Mouse (Mus musculus): ENCODE measurements at regions not wholly inside any gene's neighbourhood (a gene's known extent, or its start where the extent isn't known, plus 50 kb on each side); places are given as distances from the start of the nearest gene placed in this dataset.

GRCm38 (mm10) chr10:44699988-44700537, 171.8 kb upstream of the Prdm1 start:
- no peak overlapping the region for H3K4me2 ChIP-seq (ENCODE audit: low read depth, low read length)
- H3K4me3 ChIP-seq (ENCODE audit: low read depth, low read length) = no peak overlapping the region
- ATAC-seq (peak; percentile 56), DNase-seq (peak; percentile 26)
- H3K4me1 ChIP-seq (ENCODE audit: insufficient read depth) = peaks cover 21% of the 10 kb centered on the region
- TF ChIP-seq EP300 (IDR thresholded peaks at IDR 0.05; ENCODE audit: low read depth) (no peak), CTCF (IDR thresholded peaks at IDR 0.05; ENCODE audit: low read depth) (no peak)
- no peaks in the 10 kb centered on the region for H3K9me3 ChIP-seq (ENCODE audit: low read length)
- H3K36me3 ChIP-seq (replicated peaks; ENCODE audit: insufficient read depth, low read length) = no peaks in the 10 kb centered on the region
- H3K27ac ChIP-seq (ENCODE audit: low read depth) = peak overlapping the region; percentile 19
- H3K9ac ChIP-seq (replicated peaks) = no peak overlapping the region
- WGBS (ENCODE audit: insufficient replicate concordance) = 62% methylated on average over 11 of the region's 11 CpGs
- H3K27me3 ChIP-seq (ENCODE audit: insufficient read depth, low read length) = no peaks in the 10 kb centered on the region

- ATAC-seq (no peak), DNase-seq (no peak)
- WGBS (ENCODE audit: insufficient replicate concordance) = 45% methylated on average over 2 of the region's 2 CpGs
- Histone ChIP-seq H3K27ac (ENCODE audit: low read depth) (no peak overlapping the region), H3K36me3 (replicated peaks; ENCODE audit: insufficient read depth, low read length) (no peaks in the 10 kb centered on the region), H3K4me1 (ENCODE audit: insufficient read depth) (peaks cover 21% of the 10 kb centered on the region), H3K9me3 (ENCODE audit: low read length) (no peaks in the 10 kb centered on the region), H3K4me3 (ENCODE audit: low read depth, low read length) (no peak overlapping the region), H3K27me3 (ENCODE audit: insufficient read depth, low read length) (no peaks in the 10 kb centered on the region), H3K9ac (replicated peaks) (no peak overlapping the region), H3K4me2 (ENCODE audit: low read depth, low read length) (no peak overlapping the region)
- no peak for TF ChIP-seq EP300 (IDR thresholded peaks at IDR 0.05; ENCODE audit: low read depth)
- no peak for TF ChIP-seq CTCF (IDR thresholded peaks at IDR 0.05; ENCODE audit: low read depth)
Measured at GRCm38 (mm10) chr10:44697966-44698365, 169.7 kb upstream of the Prdm1 start.

DNA sequence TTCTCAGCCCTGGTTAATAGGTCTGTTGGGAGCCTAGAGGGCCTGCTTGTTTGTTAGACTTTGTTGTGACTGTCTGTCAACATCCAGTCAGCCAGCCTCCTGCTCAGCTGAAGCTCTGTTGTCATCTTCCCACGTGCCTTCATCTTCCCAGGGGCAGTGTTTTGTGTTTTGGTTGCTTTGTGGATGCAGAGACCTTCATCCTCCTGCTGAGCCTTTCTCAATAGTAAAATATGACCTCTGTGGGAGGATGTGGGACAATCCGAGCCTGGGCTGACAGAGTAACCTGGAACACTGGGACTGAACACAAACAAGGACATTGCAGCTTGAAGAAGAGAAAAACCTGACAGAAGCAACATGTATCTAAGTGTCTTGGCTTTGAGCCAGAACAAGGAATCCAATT, 168.7 kb upstream of the Prdm1 start:
- Histone ChIP-seq H3K4me3 (ENCODE audit: low read depth, low read length) (no peak overlapping the region), H3K36me3 (replicated peaks; ENCODE audit: insufficient read depth, low read length) (no peaks in the 10 kb centered on the region), H3K27me3 (ENCODE audit: insufficient read depth, low read length) (no peaks in the 10 kb centered on the region), H3K9me3 (ENCODE audit: low read length) (no peaks in the 10 kb centered on the region), H3K27ac (ENCODE audit: low read depth) (peak overlapping the region; percentile 16; the same call in 1 of the 2 replicates), H3K4me2 (ENCODE audit: low read depth, low read length) (no peak overlapping the region), H3K9ac (replicated peaks) (no peak overlapping the region), H3K4me1 (ENCODE audit: insufficient read depth) (peaks cover 13% of the 10 kb centered on the region)
- ATAC-seq (peak; percentile 72), DNase-seq (no peak)
- 48% methylated on average over 2 of the region's 2 CpGs for WGBS (ENCODE audit: insufficient replicate concordance)
- no peak for TF ChIP-seq EP300 (IDR thresholded peaks at IDR 0.05; ENCODE audit: low read depth)
- no peak for TF ChIP-seq CTCF (IDR thresholded peaks at IDR 0.05; ENCODE audit: low read depth)

- H3K4me2 ChIP-seq (ENCODE audit: low read depth, low read length) = peak overlapping the region; percentile 26; the same call in 1 of the 2 replicates
- no peaks in the 10 kb centered on the region for H3K27me3 ChIP-seq (ENCODE audit: insufficient read depth, low read length)
- ATAC-seq (peak; percentile 36; the same call in 1 of the 2 replicates), DNase-seq (no peak)
- H3K36me3 ChIP-seq (replicated peaks; ENCODE audit: insufficient read depth, low read length) = no peaks in the 10 kb centered on the region
- TF ChIP-seq EP300 (IDR thresholded peaks at IDR 0.05; ENCODE audit: low read depth) (no peak), CTCF (IDR thresholded peaks at IDR 0.05; ENCODE audit: low read depth) (no peak)
- 0 out of 2 replicates have a peak, but pooled peaks cover 3% of the 10 kb centered on the region for H3K4me1 ChIP-seq (ENCODE audit: insufficient read depth)
- no peak overlapping the region for H3K4me3 ChIP-seq (ENCODE audit: low read depth, low read length)
- WGBS (ENCODE audit: insufficient replicate concordance) = 40% methylated on average over 15 of the region's 15 CpGs
- no peaks in the 10 kb centered on the region for H3K9me3 ChIP-seq (ENCODE audit: low read length)
- H3K27ac ChIP-seq (ENCODE audit: low read depth) = peak overlapping the region; percentile 31; the same call in 1 of the 2 replicates
- H3K9ac ChIP-seq (replicated peaks) = no peak overlapping the region
Measured at GRCm38 (mm10) chr10:44691590-44692327, 163.5 kb upstream of the Prdm1 start.

DNA sequence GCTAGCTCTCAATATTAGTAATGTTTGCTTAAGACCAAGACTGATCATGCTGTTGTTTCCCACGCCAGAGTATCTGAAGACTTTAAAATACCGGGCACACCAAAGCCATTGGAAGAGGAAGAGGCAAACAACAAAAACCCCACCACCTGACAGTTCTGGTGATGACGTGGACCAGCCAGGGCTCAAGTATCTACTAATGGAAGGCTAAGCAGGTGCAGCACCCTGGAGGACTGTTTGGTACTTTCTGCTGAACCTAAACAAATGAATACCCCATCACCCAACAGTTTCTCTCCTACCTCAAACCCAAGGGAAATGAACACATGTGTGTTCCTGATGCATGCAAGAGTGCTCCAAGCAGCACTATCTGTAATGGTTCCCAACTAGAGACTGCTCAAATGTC, 160.3 kb upstream of the Prdm1 start:
- H3K27me3 ChIP-seq (ENCODE audit: insufficient read depth, low read length) = no peaks in the 10 kb centered on the region
- 80% methylated on average over 3 of the region's 3 CpGs for WGBS (ENCODE audit: insufficient replicate concordance)
- no peak overlapping the region for H3K27ac ChIP-seq (ENCODE audit: low read depth)
- no peak for DNase-seq
- no peak for TF ChIP-seq CTCF (IDR thresholded peaks at IDR 0.05; ENCODE audit: low read depth)
- no peak for TF ChIP-seq EP300 (IDR thresholded peaks at IDR 0.05; ENCODE audit: low read depth)
- peaks cover 3% of the 10 kb centered on the region; the same call in 1 of the 2 replicates for H3K4me1 ChIP-seq (ENCODE audit: insufficient read depth)
- H3K9me3 ChIP-seq (ENCODE audit: low read length) = no peaks in the 10 kb centered on the region
- no peak overlapping the region for H3K4me2 ChIP-seq (ENCODE audit: low read depth, low read length)
- no peaks in the 10 kb centered on the region for H3K36me3 ChIP-seq (replicated peaks; ENCODE audit: insufficient read depth, low read length)
- ATAC-seq = no peak
- no peak overlapping the region for H3K4me3 ChIP-seq (ENCODE audit: low read depth, low read length)
- H3K9ac ChIP-seq (replicated peaks) = no peak overlapping the region

DNA sequence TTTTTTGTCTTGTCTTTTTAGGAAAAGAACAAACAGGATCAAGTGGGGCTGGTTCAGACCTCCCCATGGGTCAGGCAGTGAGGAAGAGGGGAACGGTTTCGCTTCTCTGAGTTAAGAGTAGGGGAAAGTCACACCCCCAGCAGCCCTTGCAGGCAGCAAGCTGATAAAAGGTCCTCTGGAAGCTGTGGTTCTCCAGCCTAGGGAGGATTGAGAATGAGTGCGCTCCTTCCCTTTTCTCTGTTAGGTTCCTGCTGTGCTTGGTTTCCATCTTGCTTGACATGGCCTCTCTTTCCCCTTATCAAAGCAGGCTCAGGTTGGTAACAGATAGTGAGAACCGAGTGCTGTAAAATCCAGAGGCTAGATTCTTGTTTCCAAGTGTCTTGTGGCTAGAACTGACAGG, 157.8 kb upstream of the Prdm1 start:
- Histone ChIP-seq H3K9me3 (ENCODE audit: low read length) (no peaks in the 10 kb centered on the region), H3K36me3 (replicated peaks; ENCODE audit: insufficient read depth, low read length) (no peaks in the 10 kb centered on the region), H3K4me3 (ENCODE audit: low read depth, low read length) (no peak overlapping the region), H3K4me2 (ENCODE audit: low read depth, low read length) (no peak overlapping the region), H3K4me1 (ENCODE audit: insufficient read depth) (no peaks in the 10 kb centered on the region; the same call in 1 of the 2 replicates), H3K27me3 (ENCODE audit: insufficient read depth, low read length) (no peaks in the 10 kb centered on the region), H3K27ac (ENCODE audit: low read depth) (no peak overlapping the region), H3K9ac (replicated peaks) (no peak overlapping the region)
- no peak for TF ChIP-seq CTCF (IDR thresholded peaks at IDR 0.05; ENCODE audit: low read depth)
- TF ChIP-seq EP300 (IDR thresholded peaks at IDR 0.05; ENCODE audit: low read depth) = no peak
- 23% methylated on average over 4 of the region's 4 CpGs for WGBS (ENCODE audit: insufficient replicate concordance)
- ATAC-seq (peak; percentile 48; the same call in 1 of the 2 replicates), DNase-seq (no peak)

All from liver, postnatal 0 days (tissue).